ENCODE assay signal across 8 mouse cellular contexts in the genomic region with DNA sequence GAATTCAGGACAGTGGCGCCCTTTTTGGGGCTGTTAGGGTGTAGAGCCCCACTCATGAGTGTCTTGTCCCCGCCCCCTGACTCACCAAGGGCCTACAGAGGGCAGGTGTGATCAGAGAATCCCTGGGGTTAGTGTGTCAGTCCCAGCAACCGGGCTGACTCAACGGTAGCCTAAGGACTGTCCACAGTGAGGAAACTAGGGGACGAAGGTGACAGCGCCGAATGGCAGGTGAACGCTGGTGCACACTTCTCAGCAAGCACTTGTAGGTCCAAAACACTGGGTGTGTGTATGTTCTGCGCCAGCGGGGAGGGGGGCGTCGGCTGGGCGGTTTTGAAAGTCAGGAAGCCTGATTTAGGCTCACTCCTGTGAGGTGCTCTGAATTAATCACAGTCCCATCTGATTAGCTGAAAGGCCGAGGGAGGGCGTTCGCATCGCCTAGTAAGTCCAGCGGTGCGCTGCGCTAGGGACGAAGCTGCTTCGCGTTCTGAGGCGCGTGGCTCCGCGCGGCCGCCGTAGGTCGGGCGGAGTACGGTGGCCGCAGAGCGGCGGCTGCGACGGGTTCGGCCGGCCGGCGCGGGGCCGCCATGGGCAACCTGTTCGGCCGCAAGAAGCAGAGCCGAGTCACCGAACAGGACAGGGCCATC. TPM values are rescaled to one million over a fixed set of nuclear protein-coding genes. Genes with fewer than 3 reads are reported as not detected.
DNase-seq lines count a peak whose midpoint lies in the region; ATAC-seq and TF ChIP-seq lines count a peak whose summit lies in the region.

A gene (plus strand): TSS at position 151 of the 644 bp plus-strand sequence.

- H3K4me2 ChIP-seq in forebrain, embryonic 16.5 days (ENCODE audit: low read length), result peak within 1 kb of the TSS; percentile 91
- H3K4me2 ChIP-seq in lung, embryonic 15.5 days, result peak within 1 kb of the TSS; percentile 87

- peak; percentile 32 for TF ChIP-seq CTCF in layer of hippocampus, adult 2 months (conservative IDR thresholded peaks at IDR 0.05)

- H3K27ac ChIP-seq in ES-E14 (ENCODE audit: insufficient read depth, low read depth, low read length, poor library complexity, severe bottlenecking), result peak within 1 kb of the TSS; percentile 58
- H3K27ac ChIP-seq in forebrain, embryonic 16.5 days (ENCODE audit: low read length), result peak within 1 kb of the TSS; percentile 58
- peak within 1 kb of the TSS; percentile 97 for H3K27ac ChIP-seq in layer of hippocampus, adult 2 months
- H3K27ac ChIP-seq in lung, embryonic 15.5 days, result peak within 1 kb of the TSS; percentile 80

- H3K4me3 ChIP-seq in ES-E14 (ENCODE audit: insufficient read depth in 1 of 2, low read depth in 1 of 2, low read length in 2 of 2, poor library complexity in 1 of 2, severe bottlenecking in 1 of 2), result peak within 1 kb of the TSS; percentile 90 to 97
- H3K4me3 ChIP-seq in forebrain, embryonic 16.5 days (replicated peaks; ENCODE audit: low read length), result peak within 1 kb of the TSS; percentile 95
- peak within 1 kb of the TSS; percentile 99 for H3K4me3 ChIP-seq in layer of hippocampus, adult 2 months
- H3K4me3 ChIP-seq in lung, embryonic 15.5 days, result peak within 1 kb of the TSS; percentile 88

- WGBS in forebrain, embryonic 16.5 days, result under 1% methylated on average over 48 of the region's 48 CpGs
- WGBS in lung, embryonic 15.5 days, result under 1% methylated on average over 48 of the region's 48 CpGs

- ATAC-seq in forebrain, embryonic 16.5 days, result peak; percentile 74
- peak; percentile 66; the same call in 1 of the 2 replicates for ATAC-seq in lung, embryonic 15.5 days (ENCODE audit: borderline replicate concordance, extremely low read depth, low FRiP score, low TSS enrichment)

- H3K36me3 ChIP-seq in ES-E14 (ENCODE audit: control insufficient read depth, insufficient read depth, low read length, poor library complexity, severe bottlenecking), result peaks cover 15% of the 10 kb centered on the region; the same call in 1 of the 2 replicates
- H3K36me3 ChIP-seq in forebrain, embryonic 16.5 days (ENCODE audit: control insufficient read depth, insufficient read depth), result peaks cover 9% of the 10 kb centered on the region
- peaks cover 20% of the 10 kb centered on the region for H3K36me3 ChIP-seq in lung, embryonic 15.5 days

- intact Hi-C loops in heart, postnatal 36 days (cut with DNase I), result loop anchor here (5.0 kb wide), 1 partner anchor 174 kb away; a partner anchor contains a TSS

- H3K9ac ChIP-seq in ES-E14 (ENCODE audit: insufficient read depth, low read depth, low read length, poor library complexity, severe bottlenecking), result peak within 1 kb of the TSS; percentile 98
- H3K9ac ChIP-seq in forebrain, embryonic 16.5 days (replicated peaks; ENCODE audit: low read depth, low read length), result peak within 1 kb of the TSS; percentile 93
- peak within 1 kb of the TSS; percentile 93 for H3K9ac ChIP-seq in lung, embryonic 15.5 days

- in situ Hi-C loops in ES-E14 (cut with MboI; ENCODE audit: low sequenced_read_pairs in 2 of 2, unreplicated experiment in 2 of 2), result loop anchor here in 1 of 2 experiments (25.0 kb wide), 1 partner anchor 401 kb away; no protein-coding TSS in a partner anchor

- no peak for DNase-seq in ES-E14 (ENCODE audit: low read depth, low spot score)
- DNase-seq in cerebellum, adult 11-12 months, result peak; percentile 88
- peak; percentile 96 to 98 for DNase-seq in heart, postnatal 36 days
- peak; percentile 83 to 93 for DNase-seq in layer of hippocampus, adult 2 months (ENCODE audit: low spot score in 2 of 2)
- peak; percentile 75 for DNase-seq in ovary, adult 18-20 months (ENCODE audit: low spot score)
- peak; percentile 79 for DNase-seq in thymus, postnatal 0 days (ENCODE audit: low spot score)

- no peaks in the 10 kb centered on the region for H3K9me3 ChIP-seq in ES-E14 (ENCODE audit: control insufficient read depth, insufficient read depth, low read depth, low read length)
- no peaks in the 10 kb centered on the region for H3K9me3 ChIP-seq in forebrain, embryonic 16.5 days (ENCODE audit: control insufficient read depth, low read length)
- H3K9me3 ChIP-seq in lung, embryonic 15.5 days, result no peaks in the 10 kb centered on the region

- H3K27me3 ChIP-seq in forebrain, embryonic 16.5 days (replicated peaks; ENCODE audit: control insufficient read depth, insufficient read depth, low read length), result no peaks in the 10 kb centered on the region
- H3K27me3 ChIP-seq in lung, embryonic 15.5 days, result no peaks in the 10 kb centered on the region

- H3K4me1 ChIP-seq in ES-E14 (ENCODE audit: control insufficient read depth in 2 of 2, insufficient read depth in 2 of 2, low read length in 2 of 2, poor library complexity in 1 of 2), result peaks cover 0 to 30% of the 10 kb centered on the region in 2 experiments; a peak in 1 of 4 replicates
- peaks cover 33% of the 10 kb centered on the region for H3K4me1 ChIP-seq in forebrain, embryonic 16.5 days (replicated peaks; ENCODE audit: control insufficient read depth, insufficient read depth, low read length)
- peaks cover 45% of the 10 kb centered on the region for H3K4me1 ChIP-seq in lung, embryonic 15.5 days

TF ChIP-seq in ES-E14, 5 proteins besides CTCF, POLR2A, EP300 and RAD21:
- TF ChIP-seq HCFC1 (IDR thresholded peaks at IDR 0.05; ENCODE audit: borderline replicate concordance, insufficient read depth, low read length) (peak; percentile 72; the same call in 1 of the 2 replicates), CHD2 (IDR thresholded peaks at IDR 0.05; ENCODE audit: low read depth, low read length) (no peak)
TF ChIP-seq in ES-E14: peak in this region for 1.

RNA-seq across cellular contexts. Expression of the gene that starts here (rescaled TPM):
- total RNA-seq in ES-E14 (2012; rRNA removed), result 48.1 and 58.1 TPM in 2 replicates
- polyA plus RNA-seq in forebrain, embryonic 16.5 days (2015; fragmentation: Nextera tagmentation; extraction: Ambion mirVana), result 83.4 and 96.5 TPM in 2 replicates
- total RNA-seq in heart, postnatal 36 days (2021), result 10 to 100 TPM; 27.9 TPM
- total RNA-seq in layer of hippocampus, adult 2 months (2021), result 10 to 100 TPM; 34.7 to 45.9 TPM
- polyA plus RNA-seq in lung, embryonic 15.5 days (2015; fragmentation: Nextera tagmentation; extraction: Ambion mirVana), result 99.3 and 100 TPM in 2 replicates
- polyA plus RNA-seq in thymus, postnatal 0 days (2015; fragmentation: Nextera tagmentation; extraction: Ambion mirVana), result 81.4 and 86.0 TPM in 2 replicates
